Mouse (Mus musculus): ENCODE measurements at regions not wholly inside any gene's neighbourhood (a gene's known extent, or its start where the extent isn't known, plus 50 kb on each side); places are given as distances from the start of the nearest gene placed in this dataset.

- DNase-seq (ENCODE audit: low spot score in 2 of 2) = no peak
These were observed 595.0 kb upstream of the Apob start for GRCm38 (mm10) chr12:7382455-7382854.

- no peak for DNase-seq (ENCODE audit: low spot score in 2 of 2)
These were observed 573.6 kb upstream of the Apob start for GRCm38 (mm10) chr12:7403800-7404199.

DNA sequence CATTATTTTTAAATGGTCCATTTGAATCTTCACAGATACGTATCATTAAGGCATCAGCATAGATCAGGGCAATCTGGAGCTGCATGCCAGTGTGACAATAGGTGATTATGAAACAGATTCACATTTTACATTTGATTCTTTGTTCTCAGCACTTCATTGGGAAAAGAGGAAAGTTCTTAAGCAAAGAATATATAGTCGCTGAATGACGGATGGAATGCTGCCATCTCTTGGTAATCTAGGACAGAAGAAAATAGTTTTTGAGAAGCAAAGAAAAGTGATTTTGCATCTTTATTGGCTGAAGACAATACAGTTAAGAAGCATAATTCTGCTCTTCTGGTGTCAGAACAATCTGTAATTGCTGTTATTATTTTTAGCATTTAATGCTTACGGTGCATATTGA is 565.6 kb upstream of the Apob start:
- no peak for DNase-seq (ENCODE audit: low spot score in 2 of 2)

DNA sequence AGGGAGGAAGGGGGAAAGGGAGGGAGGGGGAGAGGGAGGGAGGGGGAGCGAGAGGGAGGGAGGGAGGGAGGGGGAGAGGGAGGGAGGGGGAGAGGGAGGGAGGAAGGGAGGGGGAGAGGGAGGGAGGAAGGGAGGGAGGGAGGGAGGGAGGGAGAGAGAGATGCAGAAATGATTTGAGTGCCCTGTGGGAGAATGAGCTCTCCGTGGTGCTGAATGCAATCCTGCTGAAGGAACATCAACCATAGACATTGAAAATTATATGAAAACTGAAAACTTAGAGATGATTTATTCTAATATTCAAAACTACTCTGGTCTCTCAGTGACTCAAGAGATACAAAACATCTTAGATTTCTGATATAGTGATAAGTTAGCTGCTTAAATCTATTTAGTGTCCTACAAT is 557.2 kb upstream of the Apob start:
- no peak for DNase-seq (ENCODE audit: low spot score in 2 of 2)

DNA sequence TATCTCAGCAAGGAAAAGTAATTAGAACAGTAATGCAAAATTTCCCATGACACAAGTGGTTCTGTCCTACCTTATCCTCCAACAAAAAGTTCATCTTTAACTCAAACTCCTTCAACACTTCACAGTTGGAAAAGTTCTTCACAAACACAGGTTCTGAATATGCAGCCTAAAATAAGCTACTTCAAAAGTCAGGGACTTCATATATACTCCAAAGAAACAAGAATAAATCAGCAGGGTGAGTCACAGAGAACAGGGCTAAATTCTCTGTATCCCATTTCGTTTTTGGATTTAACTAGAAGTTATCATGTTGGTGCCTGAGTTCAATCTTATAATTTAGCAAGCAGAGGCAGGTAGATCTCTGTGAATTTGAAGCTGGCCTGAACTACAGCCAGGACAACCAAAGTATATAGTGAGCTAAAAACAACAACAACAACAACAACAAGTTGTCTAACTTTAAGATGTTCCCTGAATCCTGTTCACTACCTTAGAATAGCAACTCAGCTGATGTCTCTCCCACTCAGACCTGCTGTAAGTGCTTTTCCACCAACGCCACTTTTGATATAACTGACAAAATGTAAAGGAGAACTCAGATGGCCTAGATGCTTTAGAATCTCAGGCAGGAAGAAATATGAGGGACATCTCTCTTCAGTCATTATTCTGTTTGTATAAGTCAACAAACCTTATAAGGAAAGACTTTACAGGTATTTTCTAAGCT is 555.5 kb upstream of the Apob start:
- no peak for DNase-seq (ENCODE audit: low spot score in 2 of 2)

- no peak for DNase-seq (ENCODE audit: low spot score in 2 of 2)
These were observed 546.5 kb upstream of the Apob start for GRCm38 (mm10) chr12:7430981-7431380.

DNA sequence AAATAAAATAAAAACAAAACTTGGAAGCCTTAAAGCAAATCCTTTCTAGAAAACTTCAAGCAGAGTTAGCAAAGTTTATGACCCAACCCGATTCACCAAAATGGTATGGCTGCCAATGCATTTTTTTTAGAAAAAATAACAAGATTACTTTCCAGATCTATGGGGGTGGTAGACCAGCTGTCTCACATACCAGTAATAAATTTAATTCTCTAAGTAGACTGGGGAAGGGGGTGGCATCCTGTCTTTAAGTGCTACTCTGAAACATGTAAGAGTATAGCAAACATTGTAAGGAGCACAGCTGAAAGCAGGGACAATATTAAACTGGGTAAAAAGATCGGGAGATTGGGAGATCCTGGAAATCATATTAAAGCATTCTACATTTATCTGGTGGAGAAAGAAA is 532.2 kb upstream of the Apob start:
- no peak for DNase-seq (ENCODE audit: low spot score in 2 of 2)

GRCm38 (mm10) chr12:7450506-7450905 is 526.9 kb upstream of the Apob start:
- no peak for DNase-seq (ENCODE audit: low spot score in 2 of 2)

GRCm38 (mm10) chr12:7457036-7457435 is 520.4 kb upstream of the Apob start:
- DNase-seq (ENCODE audit: low spot score in 2 of 2) = no peak

DNA sequence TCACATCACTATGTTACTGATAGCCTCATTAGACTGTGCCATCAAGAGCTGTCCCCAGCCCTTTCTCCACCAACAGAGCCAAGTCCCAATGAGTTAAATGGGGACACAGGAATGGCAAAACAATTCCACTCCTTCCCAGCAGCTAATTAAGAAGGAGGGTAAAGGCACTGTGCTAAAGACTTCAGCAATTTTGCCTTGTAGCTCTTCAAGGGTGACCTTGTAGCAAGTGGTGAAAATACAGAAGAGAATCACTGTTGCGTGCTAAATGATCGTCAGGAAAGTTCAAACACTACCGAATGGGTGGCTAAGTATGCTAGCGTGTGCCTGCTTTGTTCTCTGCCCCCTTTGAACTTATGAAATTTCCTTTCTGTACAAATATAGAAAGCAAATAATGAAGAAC is 519.9 kb upstream of the Apob start:
- DNase-seq (ENCODE audit: low spot score in 2 of 2) = no peak

- DNase-seq (ENCODE audit: low spot score in 2 of 2) = no peak
These were observed 512.5 kb upstream of the Apob start for GRCm38 (mm10) chr12:7464947-7465346.

GRCm38 (mm10) chr12:7512579-7513248 is 464.7 kb upstream of the Apob start:
- no peak for DNase-seq (ENCODE audit: low spot score in 2 of 2)

DNA sequence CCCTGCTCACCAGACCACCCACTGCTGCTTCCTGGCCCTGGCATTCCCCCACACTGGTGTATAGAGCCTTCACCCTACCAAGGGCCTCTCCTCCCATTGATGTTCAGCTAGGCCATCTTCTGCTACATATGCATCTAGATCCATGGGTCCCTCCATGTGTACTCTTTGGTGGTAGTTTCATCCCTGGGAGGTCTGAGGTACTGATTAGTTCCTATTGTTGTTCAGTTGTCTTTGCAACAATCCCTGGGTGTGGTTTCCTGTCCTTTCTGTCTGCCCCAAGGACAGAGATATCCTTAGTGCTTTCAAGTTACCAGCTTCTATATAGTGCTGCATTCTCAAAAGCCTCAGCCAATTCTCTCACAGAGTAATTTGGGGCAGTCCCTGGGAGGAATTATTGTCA is 440.1 kb upstream of the Apob start:
- DNase-seq (ENCODE audit: low spot score in 2 of 2) = no peak

DNA sequence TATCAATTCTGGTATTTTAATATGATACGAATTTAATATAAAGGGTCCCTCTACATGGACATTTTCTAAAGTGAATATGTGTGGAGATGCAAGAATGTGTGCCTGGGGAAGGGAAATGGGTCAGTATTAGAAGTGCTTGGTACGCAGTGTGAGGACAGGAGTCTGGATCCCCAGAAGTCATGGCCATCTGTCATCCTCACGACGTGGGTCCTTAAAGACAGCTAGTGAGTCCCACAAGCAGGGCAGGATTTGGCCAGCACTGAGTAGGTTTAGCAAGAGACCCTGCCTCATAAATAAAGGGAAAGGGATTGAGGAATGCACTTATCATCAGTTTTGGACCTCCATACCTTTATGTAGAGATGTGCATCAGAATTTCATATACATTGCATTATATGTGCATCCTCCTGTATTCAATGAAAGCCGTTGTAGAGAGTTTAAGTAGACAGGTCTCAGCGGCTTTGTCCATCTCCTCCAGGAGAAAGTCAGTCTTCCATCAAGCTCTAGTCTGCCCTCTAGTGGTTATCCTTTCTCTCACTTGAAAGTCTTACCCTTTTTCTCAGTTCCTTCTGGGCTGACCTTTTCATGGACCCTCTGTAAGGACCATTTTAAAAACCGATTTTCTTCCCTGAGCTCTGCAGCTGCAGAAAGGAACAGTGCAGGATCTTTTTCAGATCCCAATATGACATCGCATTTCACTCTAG is 434.0 kb upstream of the Apob start:
- no peak for DNase-seq (ENCODE audit: low spot score in 2 of 2)

DNA sequence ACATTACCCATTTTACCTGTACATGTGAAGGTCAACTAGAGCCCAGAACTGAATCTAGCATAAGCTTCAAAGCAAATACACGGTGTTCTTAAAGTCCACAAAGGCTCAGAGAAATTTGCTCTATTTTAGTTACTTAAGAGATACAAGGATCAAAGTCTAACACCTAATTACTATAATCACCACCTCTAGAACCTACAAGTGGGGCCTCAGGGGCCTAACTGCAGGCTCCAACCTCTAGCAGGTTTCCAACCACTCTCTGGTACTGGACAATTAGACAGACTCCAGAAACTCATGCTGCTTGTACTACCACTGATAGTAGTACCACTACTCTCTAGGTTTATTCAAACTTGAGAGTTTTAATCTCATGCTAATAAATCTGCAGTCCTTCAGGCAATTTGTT is 428.7 kb upstream of the Apob start:
- DNase-seq (ENCODE audit: low spot score in 2 of 2) = no peak

GRCm38 (mm10) chr12:7560245-7560644 is 417.2 kb upstream of the Apob start:
- no peak for DNase-seq (ENCODE audit: low spot score in 2 of 2)

DNA sequence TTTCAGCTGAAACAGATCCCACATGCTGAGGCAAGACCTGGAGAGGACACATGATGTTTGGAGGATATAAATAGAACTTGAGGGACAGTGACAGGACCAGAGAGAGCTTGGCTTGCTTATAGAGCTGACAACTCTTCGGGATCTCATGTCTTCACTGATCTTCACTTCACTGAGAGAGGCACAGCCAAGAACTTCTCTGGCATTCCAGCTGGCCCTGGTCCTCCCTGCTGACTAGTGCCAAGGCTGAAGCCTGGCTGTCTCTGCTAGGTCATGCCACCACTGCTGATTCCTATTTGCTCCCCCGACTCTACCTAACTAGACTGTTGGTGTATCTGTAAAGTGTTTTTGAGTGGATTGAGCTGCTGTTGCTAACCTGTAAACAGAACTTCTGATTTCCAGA is 401.4 kb upstream of the Apob start:
- DNase-seq (ENCODE audit: low spot score in 2 of 2) = no peak

GRCm38 (mm10) chr12:7587501-7587900 is 389.9 kb upstream of the Apob start:
- no peak for DNase-seq (ENCODE audit: low spot score in 2 of 2)

- DNase-seq (ENCODE audit: low spot score in 2 of 2) = no peak
These were observed 366.0 kb upstream of the Apob start for GRCm38 (mm10) chr12:7611272-7612092.

- no peak for DNase-seq (ENCODE audit: low spot score in 2 of 2)
These were observed 340.9 kb upstream of the Apob start for GRCm38 (mm10) chr12:7636417-7637175.

GRCm38 (mm10) chr12:7637629-7638028 is 339.8 kb upstream of the Apob start:
- no peak for DNase-seq (ENCODE audit: low spot score in 2 of 2)

Measured in frontal cortex, postnatal 25 days (tissue).